Mouse (Mus musculus): Measurements from ENCODE around the gene Bend4.

GRCm38 (mm10) chr5:67411475-67411874 lies 16.6 kb downstream of the Bend4 start:
- TF ChIP-seq CTCF (IDR thresholded peaks at IDR 0.05; ENCODE audit: control insufficient read depth, insufficient read depth, low read length), result no peak
- no peak for TF ChIP-seq POLR2A (IDR thresholded peaks at IDR 0.05; ENCODE audit: borderline replicate concordance, control insufficient read depth, low read depth, low read length)

Data from bone marrow, adult 2 months (tissue).